Mouse (Mus musculus) hindbrain, embryonic 11.5 days (tissue): Measurements from ENCODE around the gene Sertm1. TPM values are rescaled to one million over a fixed set of nuclear protein-coding genes. Genes with fewer than 3 reads are reported as not detected.

Experiments used
- ATAC-seq: fragments of 200-750 bp; cut with Nextera tagmentation; 2 replicates; pipeline ENCODE4 v1.8.0; 2017; ENCODE audit warnings: mild to moderate bottlenecking, moderate TSS enrichment, moderate library complexity; ENCODE audit not compliant: low FRiP score
- DNase-seq: peaks from one replicate; pipeline ENCODE4 v3.0.0-alpha.2; 2015; ENCODE audit warnings: low spot score
- H3K27ac ChIP-seq: fragments of 300-500 bp; sonication (generic); 2 replicates; pipeline ENCODE4 v1.5.1; 2014; ENCODE audit warnings: mild to moderate bottlenecking, low read depth, low read length
- H3K27me3 ChIP-seq: fragments of 300-500 bp; sonication (generic); 2 replicates; pipeline ENCODE4 v1.6.1; 2014; ENCODE audit warnings: mild to moderate bottlenecking, low read length, moderate library complexity, mixed read lengths; ENCODE audit not compliant: control insufficient read depth, insufficient read depth
- H3K36me3 ChIP-seq: fragments of 300-500 bp; sonication (generic); 2 replicates; pipeline ENCODE4 v1.6.1; 2014; ENCODE audit warnings: mild to moderate bottlenecking, low read length, moderate library complexity, mixed read lengths; ENCODE audit not compliant: control insufficient read depth, insufficient read depth
- H3K4me1 ChIP-seq: fragments of 300-500 bp; sonication (generic); replicated peaks from 2 replicates; pipeline ENCODE4 v1.6.1; 2014; ENCODE audit warnings: low read length, mixed read lengths; ENCODE audit not compliant: control insufficient read depth, insufficient read depth
- H3K4me2 ChIP-seq: fragments of 300-500 bp; sonication (generic); replicated peaks from 2 replicates; pipeline ENCODE4 v1.6.1; 2014; ENCODE audit warnings: mild to moderate bottlenecking, low read depth, low read length
- H3K4me3 ChIP-seq: fragments of 300-500 bp; sonication (generic); 2 replicates; pipeline ENCODE4 v1.5.1; 2014; ENCODE audit warnings: low read depth, low read length
- H3K9ac ChIP-seq: fragments of 300-500 bp; sonication (generic); 2 replicates; pipeline ENCODE4 v1.6.1; 2014; ENCODE audit warnings: low read depth, low read length
- H3K9me3 ChIP-seq: fragments of 300-500 bp; sonication (generic); 2 replicates; pipeline ENCODE4 v1.6.1; 2016; ENCODE audit warnings: low read length; ENCODE audit not compliant: control insufficient read depth
- WGBS: fragments of 180-500 bp; shearing (Covaris S2); extraction: QIAGEN DNeasy Blood & Tissue Kit; methylation state at CpG from one replicate; pipeline ENCODE4 v1.1.7; 2014; 5-methylcytosine and 5-hydroxymethylcytosine counted together
- polyA plus RNA-seq: library from polyadenylated mRNA; unstranded; fragments of >200 nt; fragmentation: Nextera tagmentation; extraction: Ambion mirVana; gene quantifications from 2 replicates; pipeline ENCODE4 v1.2.1, GENCODE M21; 2014

Sertm1 gene
- polyA plus RNA-seq: 0.33 and 0.91 TPM in 2 replicates

- Histone ChIP-seq H3K36me3 (no peaks in the 10 kb centered on the region), H3K9ac (peak within 1 kb of the TSS; percentile 56), H3K4me1 (no peaks in the 10 kb centered on the region), H3K4me3 (peak within 1 kb of the TSS; percentile 54), H3K27me3 (peaks cover 9% of the 10 kb centered on the region), H3K9me3 (no peaks in the 10 kb centered on the region), H3K4me2 (peak within 1 kb of the TSS; percentile 88), H3K27ac (no peak within 1 kb of the TSS)
- peak; percentile 99 for ATAC-seq
- under 1% methylated on average over 37 of the region's 38 CpGs for WGBS
- peak; percentile 79 for DNase-seq
Observed at GRCm38 (mm10) chr3:54915643-54916071, at the start of gene Sertm1. Gene Sertm1 (minus strand): TSS chr3:54915887.

- no peak overlapping the region for H3K4me2 ChIP-seq
- H3K4me1 ChIP-seq: no peaks in the 10 kb centered on the region
- ATAC-seq (no peak), DNase-seq (no peak)
- 35% methylated on average over 3 of the region's 3 CpGs for WGBS
- no peak overlapping the region for H3K9ac ChIP-seq
- no peaks in the 10 kb centered on the region for H3K9me3 ChIP-seq
- H3K4me3 ChIP-seq: no peak overlapping the region
- no peaks in the 10 kb centered on the region for H3K36me3 ChIP-seq
- no peaks in the 10 kb centered on the region for H3K27me3 ChIP-seq
- no peak overlapping the region for H3K27ac ChIP-seq
Observed at GRCm38 (mm10) chr3:54964948-54965506, 49.3 kb upstream of the Sertm1 start.

GRCm38 (mm10) chr3:54943067-54943810, 27.6 kb upstream of the Sertm1 start:
- ATAC-seq: no peak
- WGBS: 69% methylated on average over 6 of the region's 6 CpGs

DNA sequence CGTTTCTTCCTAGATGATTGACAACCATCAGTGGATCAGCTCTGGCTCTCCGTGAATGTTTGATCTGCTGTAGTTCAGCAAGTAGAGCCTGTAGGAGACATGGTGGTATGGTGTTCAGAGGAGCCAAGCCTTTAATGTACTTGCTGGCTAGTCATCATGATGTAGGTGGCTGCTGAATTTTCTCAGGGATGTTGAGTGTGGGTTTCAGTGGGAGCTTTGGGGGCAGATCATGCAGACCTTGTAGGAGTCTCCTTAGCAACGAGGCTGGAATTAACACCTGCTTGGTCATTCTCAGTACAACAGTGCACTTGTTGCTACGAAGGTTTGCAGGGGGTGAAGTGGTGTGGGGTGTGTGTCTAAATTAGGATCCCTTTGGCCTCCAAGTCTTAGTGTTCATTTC, 18.8 kb upstream of the Sertm1 start:
- Histone ChIP-seq H3K9me3 (no peaks in the 10 kb centered on the region), H3K27me3 (no peaks in the 10 kb centered on the region), H3K27ac (no peak overlapping the region), H3K4me2 (no peak overlapping the region), H3K4me1 (no peaks in the 10 kb centered on the region), H3K36me3 (no peaks in the 10 kb centered on the region), H3K9ac (no peak overlapping the region), H3K4me3 (no peak overlapping the region)
- ATAC-seq (no peak), DNase-seq (no peak)
- 82% methylated on average over 4 of the region's 4 CpGs for WGBS

More at GRCm38 (mm10) chr3:54943067-54943810, 27.6 kb upstream of the Sertm1 start:
- no peak for DNase-seq
- Histone ChIP-seq H3K4me2 (no peak overlapping the region), H3K27ac (no peak overlapping the region), H3K4me1 (no peaks in the 10 kb centered on the region), H3K9me3 (no peaks in the 10 kb centered on the region), H3K27me3 (no peaks in the 10 kb centered on the region), H3K4me3 (no peak overlapping the region), H3K9ac (no peak overlapping the region), H3K36me3 (no peaks in the 10 kb centered on the region)

- Histone ChIP-seq H3K9me3 (no peaks in the 10 kb centered on the region), H3K27ac (no peak overlapping the region), H3K36me3 (no peaks in the 10 kb centered on the region), H3K4me3 (no peak overlapping the region), H3K27me3 (no peaks in the 10 kb centered on the region), H3K9ac (no peak overlapping the region), H3K4me1 (no peaks in the 10 kb centered on the region), H3K4me2 (no peak overlapping the region)
- DNase-seq: no peak
- no peak for ATAC-seq
- WGBS: 94% methylated on average over 4 of the region's 4 CpGs
Observed at GRCm38 (mm10) chr3:54932599-54932998, 16.9 kb upstream of the Sertm1 start.

DNA sequence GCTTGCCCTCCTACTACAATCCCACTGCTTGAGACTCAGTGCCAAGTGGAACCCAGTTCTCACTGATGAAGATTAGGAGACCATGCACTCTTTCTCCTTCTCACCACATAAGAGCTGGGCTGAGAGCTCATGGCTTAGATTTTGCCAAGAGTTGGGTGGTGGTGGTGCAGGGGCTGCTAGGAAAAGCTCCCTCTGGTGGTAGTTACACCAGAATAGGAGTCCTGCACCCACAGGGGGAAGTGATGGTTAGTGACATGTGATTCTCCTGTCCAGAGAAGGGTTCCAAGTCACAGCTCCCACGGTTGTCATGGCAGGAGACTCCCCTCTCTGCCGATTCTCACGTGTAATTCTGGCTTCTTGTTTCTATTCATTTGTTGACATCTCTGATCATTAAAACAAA, 4.7 kb upstream of the Sertm1 start:
- Histone ChIP-seq H3K27me3 (peaks cover 3% of the 10 kb centered on the region; the same call in 1 of the 2 replicates), H3K4me1 (no peaks in the 10 kb centered on the region), H3K36me3 (no peaks in the 10 kb centered on the region), H3K9me3 (no peaks in the 10 kb centered on the region), H3K4me3 (no peak overlapping the region), H3K4me2 (no peak overlapping the region), H3K9ac (no peak overlapping the region), H3K27ac (no peak overlapping the region)
- DNase-seq (no peak), ATAC-seq (no peak)
- 83% methylated on average over 3 of the region's 3 CpGs for WGBS

DNA sequence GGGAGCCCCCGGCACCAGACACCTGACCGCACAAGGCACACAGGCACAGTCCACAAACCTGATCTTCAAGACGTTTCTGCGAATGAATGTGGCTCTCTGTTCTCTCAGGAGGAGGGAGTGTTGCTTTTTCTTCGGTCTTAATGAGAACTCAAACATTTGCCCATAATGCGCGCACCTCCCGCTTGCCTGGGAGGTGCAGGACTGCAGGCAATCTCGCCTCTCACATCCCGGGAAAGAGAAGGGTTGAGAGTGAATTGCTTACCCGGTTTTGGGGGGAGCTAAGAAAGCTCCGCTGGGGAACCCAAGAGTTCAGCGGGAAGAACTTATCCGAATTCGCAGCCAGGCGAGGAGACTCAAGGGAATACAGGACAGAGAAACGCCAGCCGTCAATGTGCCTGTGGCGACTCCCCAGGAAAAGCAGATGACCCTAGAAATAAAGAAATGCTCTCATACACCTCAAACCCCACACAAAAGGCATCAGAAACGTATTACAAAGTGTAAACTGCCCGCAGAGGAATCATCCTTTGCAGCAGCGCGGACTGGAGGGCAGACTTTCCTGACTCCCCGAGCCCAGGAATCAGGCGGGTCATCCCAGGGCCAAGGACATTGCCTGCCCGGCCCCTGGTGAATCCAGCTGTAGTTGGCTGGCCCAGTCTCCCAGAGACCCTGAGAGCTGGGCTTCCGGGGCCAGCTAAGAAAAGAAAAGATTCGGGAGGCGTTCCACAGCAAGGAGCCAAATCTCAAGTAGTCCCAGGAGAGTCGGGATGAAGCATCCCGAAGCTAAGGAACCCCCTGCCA, 643 bp downstream of the Sertm1 start:
- peak overlapping the region; percentile 88 for H3K4me2 ChIP-seq
- DNase-seq (peak; percentile 40), ATAC-seq (peak; percentile 71)
- H3K36me3 ChIP-seq: no peaks in the 10 kb centered on the region
- 4% methylated on average over 31 of the region's 31 CpGs for WGBS
- H3K27ac ChIP-seq: no peak overlapping the region
- peaks cover 9% of the 10 kb centered on the region for H3K27me3 ChIP-seq
- H3K4me1 ChIP-seq: no peaks in the 10 kb centered on the region
- H3K4me3 ChIP-seq: peak overlapping the region; percentile 54
- H3K9me3 ChIP-seq: no peaks in the 10 kb centered on the region
- peak overlapping the region; percentile 56 for H3K9ac ChIP-seq

DNA sequence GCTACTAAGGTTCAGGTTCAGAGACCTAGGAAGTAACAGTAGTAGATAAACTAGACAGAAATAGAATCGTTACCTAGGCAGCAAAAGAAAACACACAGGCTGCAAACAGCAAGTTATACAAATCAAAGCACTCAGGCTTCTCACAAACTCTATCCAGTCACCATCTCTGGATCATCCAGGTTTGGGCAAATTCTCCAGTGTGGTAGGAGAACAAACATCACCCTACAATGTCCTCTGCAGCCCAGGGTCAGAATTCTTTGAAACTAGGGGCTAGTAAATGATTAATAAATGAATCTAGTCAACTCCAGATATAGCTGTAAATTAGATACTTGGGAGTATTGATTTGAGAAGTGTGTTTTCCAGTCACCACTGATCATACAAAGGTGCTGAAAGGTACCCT, 6.8 kb downstream of the Sertm1 start:
- WGBS: 86% methylated on average over 1 of the region's 1 CpGs
- H3K9ac ChIP-seq: no peak overlapping the region
- no peak overlapping the region for H3K27ac ChIP-seq
- no peaks in the 10 kb centered on the region for H3K27me3 ChIP-seq
- no peaks in the 10 kb centered on the region for H3K9me3 ChIP-seq
- DNase-seq (no peak), ATAC-seq (no peak)
- H3K4me2 ChIP-seq: no peak overlapping the region
- no peaks in the 10 kb centered on the region for H3K4me1 ChIP-seq
- H3K36me3 ChIP-seq: no peaks in the 10 kb centered on the region
- no peak overlapping the region for H3K4me3 ChIP-seq
